Mouse (Mus musculus) frontal cortex, adult 2 months (tissue): ENCODE measurements around the gene Ano10. TPM values are rescaled to one million over a fixed set of nuclear protein-coding genes. Genes with fewer than 3 reads are reported as not detected.
"Not testable (repeated sequence)": the region's sequence is repeated elsewhere in the genome, so short reads cannot be mapped to it uniquely, and the experiment has no call there.

Experiments
- DNase-seq, 2 experiments: peaks; one replicate each; pipeline ENCODE4 v3.0.0; 2022; ENCODE audit warnings: low spot score in 1 of 2; ENCODE audit errors: extremely low spot score in 1 of 2
- polyA plus RNA-seq: library from polyadenylated mRNA; depleted of rRNA; stranded (reverse); fragments of >200 nt; gene quantifications from 2 replicates; pipeline ENCODE4 v1.2.3, GENCODE M21; 2012; rRNA removed

Gene Ano10
- 31.0 and 31.5 TPM in 2 replicates for polyA plus RNA-seq

- peak; percentile 95 to 97 for DNase-seq
Observed at GRCm38 (mm10) chr9:122294242-122294881, at the start of gene Ano10. Ano10 (minus strand) TSS chr9:122294423.

- no peak for DNase-seq
Observed at GRCm38 (mm10) chr9:122343399-122343798, 49.2 kb upstream of the Ano10 start.

- no peak for DNase-seq
Observed at GRCm38 (mm10) chr9:122339972-122340371, 45.7 kb upstream of the Ano10 start.

- no peak for DNase-seq
Observed at GRCm38 (mm10) chr9:122337510-122337931, 43.3 kb upstream of the Ano10 start.

DNA sequence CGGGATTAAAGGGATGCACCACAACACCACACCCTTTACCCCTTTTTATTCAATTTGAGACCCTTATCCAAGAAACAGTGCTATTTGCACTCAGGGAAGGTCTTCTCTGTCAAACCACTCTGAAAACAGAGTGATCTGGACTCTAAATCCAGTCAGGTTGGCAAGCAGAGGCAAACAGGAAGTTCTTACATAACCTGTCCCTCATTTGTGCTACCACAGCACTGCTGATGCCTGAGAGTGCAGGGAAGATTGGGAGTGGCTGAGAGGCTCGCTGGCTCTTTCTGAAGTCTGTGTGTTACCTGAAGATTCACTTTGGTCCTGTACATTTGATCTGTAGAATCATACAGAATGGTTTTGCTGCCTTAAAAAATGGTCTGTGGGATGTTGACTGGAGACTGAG, 42.5 kb upstream of the Ano10 start:
- no peak for DNase-seq

DNA sequence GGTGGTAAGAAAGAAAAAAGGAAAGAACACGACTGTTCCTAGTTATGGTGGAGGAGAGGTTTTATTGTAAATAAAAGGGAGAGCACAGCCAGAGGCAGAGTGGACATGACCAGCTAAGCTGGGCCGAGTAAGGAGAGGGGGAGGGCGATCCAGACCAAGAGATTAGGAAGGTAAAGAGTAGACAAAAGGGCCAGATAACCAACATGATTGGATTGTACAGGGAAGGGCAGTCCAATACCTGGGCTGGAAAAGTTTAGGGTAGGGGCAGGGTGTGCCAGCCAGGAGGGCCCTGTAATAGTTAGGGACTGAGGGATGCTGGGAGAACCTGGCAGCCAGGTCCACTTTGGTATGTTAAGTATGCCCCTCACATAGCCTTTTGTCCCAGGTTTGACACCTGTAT, 34.0 kb upstream of the Ano10 start:
- no peak for DNase-seq

DNA sequence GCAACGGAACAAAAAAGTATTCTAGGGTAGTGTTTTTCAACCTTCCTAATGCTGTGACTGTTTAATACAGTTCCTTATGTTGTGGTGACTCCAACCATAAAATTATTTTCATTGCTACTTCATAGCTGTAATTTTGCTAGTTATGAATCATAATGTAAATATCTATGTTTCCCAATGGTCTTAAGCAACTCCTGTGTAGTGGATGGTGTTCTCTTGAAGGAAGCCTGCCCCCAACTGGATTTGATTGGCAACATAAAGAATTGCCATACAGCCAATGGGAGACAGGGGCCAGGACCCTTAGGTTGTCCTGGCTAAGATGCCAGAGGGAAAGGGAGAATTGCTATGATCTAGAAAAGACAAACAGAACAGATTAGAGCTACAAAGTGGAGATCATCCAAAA, 31.8 kb upstream of the Ano10 start:
- DNase-seq, result no peak

- DNase-seq, result no peak
Observed at GRCm38 (mm10) chr9:122322356-122322755, 28.1 kb upstream of the Ano10 start.

DNA sequence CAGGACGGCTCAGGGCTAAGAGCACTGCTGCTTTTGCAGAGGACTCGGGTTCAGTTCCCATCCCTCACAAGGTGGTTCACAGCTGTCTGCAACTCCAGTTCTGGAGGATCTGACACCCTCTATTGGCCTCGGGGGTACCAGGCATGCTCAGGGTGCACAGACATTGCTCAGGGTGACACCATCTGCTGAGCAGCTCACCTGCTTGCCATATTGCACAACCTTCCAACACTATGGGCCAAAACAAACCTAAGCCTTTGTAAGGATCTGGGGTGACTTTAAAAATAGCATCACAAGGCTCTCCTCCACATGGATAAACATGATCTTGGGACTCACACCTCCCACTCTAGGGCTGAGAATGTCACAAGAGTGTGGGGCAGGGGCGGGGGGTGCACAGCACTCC, 26.4 kb upstream of the Ano10 start:
- DNase-seq, result no peak

DNA sequence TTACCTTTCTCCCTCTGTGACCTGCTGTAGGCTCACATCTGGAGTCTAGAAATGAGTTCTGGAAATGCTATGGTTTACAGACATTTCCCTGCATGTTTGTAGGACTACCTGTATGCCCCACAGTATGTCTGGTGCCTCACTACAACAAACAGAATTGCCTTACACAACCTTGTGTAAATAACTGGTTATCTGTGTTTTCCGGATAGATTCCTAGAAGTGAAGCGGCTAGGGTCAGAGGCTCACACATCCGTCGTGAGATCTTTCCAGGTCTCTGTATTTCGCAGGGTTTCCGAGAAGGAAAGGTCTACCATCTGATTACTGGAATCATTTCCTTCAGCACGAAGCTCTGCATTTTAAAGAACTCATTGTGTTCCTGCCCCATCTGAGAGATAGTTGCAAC, 22.3 kb upstream of the Ano10 start:
- no peak for DNase-seq

DNA sequence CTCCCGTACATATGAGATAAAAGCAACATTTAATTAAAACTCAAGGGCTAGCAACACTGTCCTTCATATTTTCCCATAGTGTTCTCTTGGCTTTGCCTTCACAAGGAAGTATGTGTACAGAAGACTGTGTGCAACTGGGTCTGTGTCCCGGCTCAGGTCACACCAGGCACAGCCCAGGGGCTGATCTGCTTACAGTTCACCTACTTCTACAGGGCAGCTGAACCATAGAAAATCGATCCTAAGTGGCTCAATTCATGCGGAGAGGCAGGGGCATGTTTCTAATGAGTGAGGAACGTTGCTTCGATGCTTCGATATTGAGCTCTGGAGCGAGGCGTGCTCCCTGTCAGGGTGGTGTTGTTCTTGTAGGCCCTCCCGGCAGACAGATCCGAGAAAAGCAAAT, 21.3 kb upstream of the Ano10 start:
- DNase-seq, result no peak

GRCm38 (mm10) chr9:122314942-122315341, 20.7 kb upstream of the Ano10 start:
- no peak for DNase-seq

DNA sequence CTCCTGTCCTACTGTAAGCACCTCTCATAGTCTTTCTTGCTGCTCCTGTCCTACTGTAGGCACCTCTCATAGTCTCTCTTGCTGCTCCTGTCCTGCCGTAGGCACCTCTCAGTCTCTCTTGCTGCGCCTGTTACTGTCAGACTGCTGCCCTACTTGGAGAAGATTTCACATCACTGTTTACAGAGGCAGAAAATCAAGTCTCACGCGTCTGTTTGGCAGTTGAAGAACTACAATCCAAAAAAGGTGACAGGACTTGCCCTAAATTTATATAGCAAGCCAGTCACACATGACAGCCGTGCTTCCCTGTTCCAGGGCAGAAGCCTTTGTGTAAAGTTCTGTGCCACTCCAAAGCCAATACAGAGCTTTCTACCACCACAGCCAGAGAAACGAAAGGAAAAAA, 20.2 kb upstream of the Ano10 start:
- no peak for DNase-seq

DNA sequence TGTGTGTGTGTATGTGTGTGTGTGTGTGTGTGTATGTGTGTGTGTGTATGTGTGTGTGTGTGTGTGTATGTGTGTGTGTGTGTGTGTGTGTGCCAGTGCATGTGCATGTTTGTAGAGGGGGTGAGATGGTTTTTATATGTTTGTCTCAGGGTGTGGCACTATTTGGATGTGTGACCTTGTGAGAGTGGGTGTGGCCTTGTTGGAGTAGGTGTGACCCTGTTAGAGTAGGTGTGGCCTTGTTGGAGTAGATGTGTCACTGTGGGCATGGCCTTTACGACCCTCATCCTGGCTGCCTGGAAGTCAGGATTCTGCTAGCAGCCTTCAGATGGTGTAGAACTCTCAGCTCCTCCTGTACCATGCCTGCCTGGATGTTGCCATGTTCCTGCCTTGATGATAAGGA, 18.9 kb upstream of the Ano10 start:
- not testable (repeated sequence) for DNase-seq

GRCm38 (mm10) chr9:122312296-122312990, 18.2 kb upstream of the Ano10 start:
- DNase-seq, result no peak

DNA sequence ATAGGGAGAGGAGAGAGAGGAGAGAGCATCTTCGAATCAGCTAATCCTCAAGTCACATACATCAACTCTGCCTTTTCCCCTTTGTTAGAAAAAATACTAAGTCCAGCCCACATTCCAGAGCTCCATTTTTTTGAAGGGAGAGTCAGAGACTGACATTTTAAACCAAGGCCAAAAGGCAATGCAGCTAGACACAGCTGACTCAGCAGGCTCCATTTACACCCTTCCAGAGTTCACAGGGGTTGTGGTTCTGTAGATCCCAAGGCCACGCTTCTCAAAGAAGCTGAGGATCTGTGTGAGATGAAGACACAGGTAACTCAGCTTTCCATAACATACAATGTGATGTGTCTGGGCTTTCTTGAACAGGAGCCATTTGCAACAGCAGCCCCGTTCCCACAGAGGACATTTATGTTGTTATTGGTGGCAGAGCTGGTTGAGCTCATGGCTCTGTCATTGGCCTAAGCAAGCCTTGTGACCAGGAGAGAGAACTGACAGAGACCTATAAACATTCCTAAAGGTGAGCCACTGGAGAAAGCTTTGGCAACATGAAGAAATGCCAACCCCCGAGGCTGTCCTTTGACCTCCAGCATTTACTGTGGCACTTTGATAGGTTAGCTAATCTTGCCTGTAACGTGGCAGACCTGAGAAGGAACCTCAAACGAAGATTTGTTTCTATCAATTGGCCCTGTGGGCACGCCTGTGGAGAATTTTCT, 17.0 kb upstream of the Ano10 start:
- DNase-seq, result no peak

GRCm38 (mm10) chr9:122310613-122311049, 16.4 kb upstream of the Ano10 start:
- peak; percentile 68 to 93 for DNase-seq

GRCm38 (mm10) chr9:122309013-122309980, 15.1 kb upstream of the Ano10 start:
- DNase-seq, result no peak

DNA sequence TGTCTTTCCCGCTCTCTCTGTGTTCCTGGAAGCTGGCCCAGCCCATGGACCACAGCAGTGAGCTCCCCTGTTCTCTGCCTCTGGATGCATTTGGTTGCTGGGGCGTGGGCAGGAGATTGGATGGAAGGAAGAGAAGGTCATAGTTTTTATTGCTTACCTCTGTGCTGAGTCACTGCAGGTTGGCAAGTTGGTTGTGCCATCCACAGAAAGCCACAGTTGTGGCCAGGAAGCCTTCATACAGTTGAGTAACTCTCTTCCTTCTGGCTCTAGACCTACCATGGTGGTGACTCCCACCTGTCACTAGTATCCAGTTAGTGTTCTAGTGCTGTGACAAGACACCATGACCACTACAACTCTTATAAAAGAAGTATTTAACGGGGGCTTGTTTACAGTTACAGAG, 11.1 kb upstream of the Ano10 start:
- DNase-seq, result no peak

GRCm38 (mm10) chr9:122296169-122296568, 1.9 kb upstream of the Ano10 start:
- no peak for DNase-seq

- DNase-seq, result no peak
Observed at GRCm38 (mm10) chr9:122295396-122295795, 1.2 kb upstream of the Ano10 start.
